Mouse (Mus musculus): ENCODE data around the gene Tmigd3.
"Not testable (repeated sequence)": the region's sequence is repeated elsewhere in the genome, so short reads cannot be mapped to it uniquely, and the experiment has no call there.

Gene Tmigd3

GRCm38 (mm10) chr3:105904721-105905120 lies 34.0 kb downstream of the Tmigd3 start:
- DNase-seq: no peak

GRCm38 (mm10) chr3:105907956-105908655 lies 37.4 kb downstream of the Tmigd3 start:
- DNase-seq: no peak

GRCm38 (mm10) chr3:105908976-105909375 lies 38.3 kb downstream of the Tmigd3 start:
- no peak for DNase-seq

GRCm38 (mm10) chr3:105910519-105911190 lies 40.0 kb downstream of the Tmigd3 start:
- DNase-seq: peak; percentile 44 to 46

GRCm38 (mm10) chr3:105912097-105912880 lies 41.6 kb downstream of the Tmigd3 start:
- no peak for DNase-seq

GRCm38 (mm10) chr3:105913839-105914681 lies 43.4 kb downstream of the Tmigd3 start:
- no peak for DNase-seq

- no peak for DNase-seq
Observed at GRCm38 (mm10) chr3:105915281-105915680, 44.6 kb downstream of the Tmigd3 start.

- DNase-seq: not testable (repeated sequence)
Observed at GRCm38 (mm10) chr3:105916455-105916854, 45.8 kb downstream of the Tmigd3 start.

GRCm38 (mm10) chr3:105917656-105918354 lies 47.1 kb downstream of the Tmigd3 start:
- no peak for DNase-seq

GRCm38 (mm10) chr3:105918355-105918745 lies 47.6 kb downstream of the Tmigd3 start:
- DNase-seq: no peak

GRCm38 (mm10) chr3:105920743-105921142 lies 50.0 kb downstream of the Tmigd3 start:
- DNase-seq: not testable (repeated sequence)

GRCm38 (mm10) chr3:105921959-105922358 lies 51.3 kb downstream of the Tmigd3 start:
- no peak for DNase-seq

- no peak for DNase-seq
Observed at GRCm38 (mm10) chr3:105924616-105925015, 53.9 kb downstream of the Tmigd3 start.

- DNase-seq: no peak
Observed at GRCm38 (mm10) chr3:105927561-105928194, 57.0 kb downstream of the Tmigd3 start.

- DNase-seq: no peak
Observed at GRCm38 (mm10) chr3:105928195-105928569, 57.5 kb downstream of the Tmigd3 start.

GRCm38 (mm10) chr3:105928781-105929180 lies 58.1 kb downstream of the Tmigd3 start:
- no peak for DNase-seq

GRCm38 (mm10) chr3:105929821-105930220 lies 59.1 kb downstream of the Tmigd3 start:
- DNase-seq: no peak

GRCm38 (mm10) chr3:105931095-105931494 lies 60.4 kb downstream of the Tmigd3 start:
- no peak for DNase-seq

- DNase-seq: no peak
Observed at GRCm38 (mm10) chr3:105932240-105933071, 61.8 kb downstream of the Tmigd3 start, which contains the start of gene I830077J02Rik. Gene I830077J02Rik (minus strand): TSS chr3:105932664.

GRCm38 (mm10) chr3:105933926-105934325 lies 63.2 kb downstream of the Tmigd3 start:
- no peak for DNase-seq
